Mouse (Mus musculus) forebrain, embryonic 10.5 days (tissue): ENCODE results near the gene Trpt1. TPM values are rescaled to one million over a fixed set of nuclear protein-coding genes. Genes with fewer than 3 reads are reported as not detected.

Experiments used
- DNase-seq: peaks from one replicate; pipeline ENCODE4 v3.0.0-alpha.2; 2017; ENCODE audit warnings: low spot score; ENCODE audit errors: extremely low spot score
- H3K27ac ChIP-seq: fragments of 300-500 bp; sonication (generic); 2 replicates; pipeline ENCODE4 v1.5.1; 2016; ENCODE audit warnings: mild to moderate bottlenecking
- H3K27me3 ChIP-seq: fragments of 300-500 bp; sonication (generic); 2 replicates; pipeline ENCODE4 v1.6.1; 2016; ENCODE audit warnings: mild to moderate bottlenecking; ENCODE audit not compliant: poor library complexity, severe bottlenecking
- H3K36me3 ChIP-seq: fragments of 300-500 bp; sonication (generic); replicated peaks from 2 replicates; pipeline ENCODE4 v1.6.1; 2016; ENCODE audit warnings: mild to moderate bottlenecking, moderate library complexity
- H3K4me1 ChIP-seq: fragments of 300-500 bp; sonication (generic); 2 replicates; pipeline ENCODE4 v1.6.1; 2016
- H3K4me3 ChIP-seq: fragments of 300-500 bp; sonication (generic); 2 replicates; pipeline ENCODE4 v1.5.1; 2016; ENCODE audit warnings: mild to moderate bottlenecking, moderate library complexity
- H3K9me3 ChIP-seq: fragments of 300-500 bp; sonication (generic); 2 replicates; pipeline ENCODE4 v1.6.1; 2016; ENCODE audit warnings: mild to moderate bottlenecking, moderate library complexity
- WGBS: fragments of 180-500 bp; shearing (Covaris S2); methylation state at CpG from one replicate; pipeline ENCODE4 v1.1.7; 2016; 5-methylcytosine and 5-hydroxymethylcytosine counted together
- polyA plus RNA-seq: library from polyadenylated mRNA; unstranded; fragments of >200 nt; fragmentation: Nextera tagmentation; extraction: Ambion mirVana; gene quantifications from 2 replicates; pipeline ENCODE4 v1.2.1, GENCODE M21; 2016

Gene Trpt1
- polyA plus RNA-seq = 10.0 and 10.4 TPM in 2 replicates

GRCm38 (mm10) chr19:6996006-6996405 lies at the start of gene Trpt1, which contains the start of gene Nudt22:
Gene Trpt1 (plus strand): TSS chr19:6996131.
Gene Nudt22 (minus strand): TSS chr19:6996117.
- WGBS = under 1% methylated on average over 24 of the region's 24 CpGs
- Histone ChIP-seq H3K27me3 (no peaks in the 10 kb centered on the region), H3K27ac (peak within 1 kb of the TSS; percentile 87), H3K36me3 (peaks cover 28% of the 10 kb centered on the region), H3K4me1 (peaks cover 60% of the 10 kb centered on the region), H3K9me3 (no peaks in the 10 kb centered on the region; the same call in 1 of the 2 replicates), H3K4me3 (peak within 1 kb of the TSS; percentile 69)
- peak; percentile 90 for DNase-seq

- Histone ChIP-seq H3K4me1 (peaks cover 28% of the 10 kb centered on the region), H3K36me3 (peaks cover 18% of the 10 kb centered on the region), H3K27me3 (no peaks in the 10 kb centered on the region), H3K27ac (no peak overlapping the region), H3K9me3 (no peaks in the 10 kb centered on the region), H3K4me3 (no peak overlapping the region)
- WGBS = 52% methylated on average over 4 of the region's 4 CpGs
- no peak for DNase-seq
These were observed 48.2 kb upstream of the Trpt1 start for GRCm38 (mm10) chr19:6947742-6948141.

DNA sequence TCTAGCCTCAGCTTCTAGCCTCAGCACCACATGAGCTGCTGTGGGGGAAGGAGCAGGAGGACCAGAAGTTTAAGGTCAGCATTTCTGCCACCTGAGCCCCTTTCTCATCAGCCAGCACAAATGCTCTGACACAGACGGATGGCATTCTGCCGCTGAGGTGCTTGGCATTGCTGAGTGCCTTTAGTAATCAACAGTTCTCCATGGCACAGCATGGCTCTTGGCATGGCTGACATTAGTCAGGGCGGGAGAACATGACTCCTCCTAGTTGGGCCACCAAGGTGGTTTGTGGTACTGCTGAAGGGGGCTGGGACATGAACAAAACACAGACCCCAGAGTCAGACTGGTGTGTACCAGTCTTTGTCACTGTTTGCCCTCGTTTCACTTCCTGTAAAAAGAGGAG lies 47.7 kb upstream of the Trpt1 start:
- DNase-seq = no peak
- H3K27me3 ChIP-seq = no peaks in the 10 kb centered on the region
- H3K9me3 ChIP-seq = no peaks in the 10 kb centered on the region
- H3K4me3 ChIP-seq = no peak overlapping the region
- H3K27ac ChIP-seq = no peak overlapping the region
- H3K36me3 ChIP-seq = peaks cover 18% of the 10 kb centered on the region
- 84% methylated on average over 4 of the region's 4 CpGs for WGBS
- peaks cover 28% of the 10 kb centered on the region for H3K4me1 ChIP-seq

- no peak for DNase-seq
- WGBS = 89% methylated on average over 5 of the region's 5 CpGs
- H3K27ac ChIP-seq = no peak overlapping the region
- peaks cover 33% of the 10 kb centered on the region for H3K4me1 ChIP-seq
- H3K4me3 ChIP-seq = peak overlapping the region; percentile 69; the same call in 1 of the 2 replicates
- H3K27me3 ChIP-seq = no peaks in the 10 kb centered on the region
- H3K9me3 ChIP-seq = no peaks in the 10 kb centered on the region
- H3K36me3 ChIP-seq = peaks cover 24% of the 10 kb centered on the region
These were observed 46.4 kb upstream of the Trpt1 start for GRCm38 (mm10) chr19:6949532-6949931.

- no peaks in the 10 kb centered on the region for H3K27me3 ChIP-seq
- WGBS = 66% methylated on average over 5 of the region's 5 CpGs
- H3K4me3 ChIP-seq = peak overlapping the region; percentile 69
- H3K27ac ChIP-seq = peak overlapping the region; percentile 97
- H3K4me1 ChIP-seq = peaks cover 33% of the 10 kb centered on the region
- H3K36me3 ChIP-seq = peaks cover 25% of the 10 kb centered on the region
- H3K9me3 ChIP-seq = no peaks in the 10 kb centered on the region
- DNase-seq = no peak
These were observed 46.0 kb upstream of the Trpt1 start for GRCm38 (mm10) chr19:6949951-6950350.

- H3K36me3 ChIP-seq = peaks cover 26% of the 10 kb centered on the region
- peaks cover 33% of the 10 kb centered on the region for H3K4me1 ChIP-seq
- H3K27me3 ChIP-seq = no peaks in the 10 kb centered on the region
- H3K9me3 ChIP-seq = no peaks in the 10 kb centered on the region
- under 1% methylated on average over 28 of the region's 28 CpGs for whole genome bisulfite sequencing
- peak overlapping the region; percentile 97 for H3K27ac ChIP-seq
- peak overlapping the region; percentile 69 for H3K4me3 ChIP-seq
- DNase-seq = peak; percentile 73
These were observed 45.2 kb upstream of the Trpt1 start for GRCm38 (mm10) chr19:6950613-6951153.

DNA sequence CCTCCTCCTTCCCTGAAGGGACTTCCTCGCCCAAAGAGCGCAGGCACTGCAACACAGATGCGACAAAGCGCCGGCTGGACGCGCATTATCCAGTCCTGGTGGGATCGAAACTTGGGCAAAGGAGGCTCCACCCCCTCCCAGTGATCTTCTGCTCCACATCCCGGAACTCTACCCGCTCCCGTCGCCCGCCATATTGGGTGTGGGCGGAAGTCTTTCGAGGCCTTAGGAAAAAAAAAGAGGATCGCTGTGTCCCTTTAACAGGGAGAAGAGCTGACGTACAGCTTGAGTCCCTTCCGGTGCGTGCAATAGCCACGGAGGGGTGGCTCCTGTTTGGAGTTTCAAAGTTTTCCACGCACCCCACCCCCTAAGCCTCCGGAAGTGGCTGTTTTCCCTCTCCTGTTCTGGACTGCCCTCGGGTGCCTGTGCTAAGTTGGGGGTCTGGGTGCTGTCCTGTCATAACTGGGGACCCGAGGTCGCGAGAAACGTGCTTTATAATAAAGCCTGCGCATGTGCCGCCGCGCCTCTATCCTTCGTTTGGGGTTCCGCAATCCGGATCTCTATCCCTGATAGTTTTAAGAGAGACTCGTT lies 44.5 kb upstream of the Trpt1 start:
- peak; percentile 93 for DNase-seq
- peaks cover 30% of the 10 kb centered on the region for H3K36me3 ChIP-seq
- H3K27me3 ChIP-seq = no peaks in the 10 kb centered on the region
- under 1% methylated on average over 35 of the region's 35 CpGs for WGBS
- peak overlapping the region; percentile 97 for H3K27ac ChIP-seq
- peak overlapping the region; percentile 69 for H3K4me3 ChIP-seq
- no peaks in the 10 kb centered on the region for H3K9me3 ChIP-seq
- peaks cover 33% of the 10 kb centered on the region for H3K4me1 ChIP-seq

- peak overlapping the region; percentile 97 for H3K27ac ChIP-seq
- no peaks in the 10 kb centered on the region for H3K27me3 ChIP-seq
- peaks cover 36% of the 10 kb centered on the region for H3K36me3 ChIP-seq
- 3% methylated on average over 31 of the region's 31 CpGs for WGBS
- peak; percentile 67 for DNase-seq
- H3K4me3 ChIP-seq = peak overlapping the region; percentile 69
- H3K9me3 ChIP-seq = no peaks in the 10 kb centered on the region
- peaks cover 33% of the 10 kb centered on the region for H3K4me1 ChIP-seq
These were observed 43.8 kb upstream of the Trpt1 start for GRCm38 (mm10) chr19:6951994-6952711.

GRCm38 (mm10) chr19:6952712-6953037 lies 43.3 kb upstream of the Trpt1 start:
- peaks cover 33% of the 10 kb centered on the region for H3K4me1 ChIP-seq
- DNase-seq = no peak
- 19% methylated on average over 3 of the region's 3 CpGs for WGBS
- no peaks in the 10 kb centered on the region for H3K27me3 ChIP-seq
- H3K4me3 ChIP-seq = peak overlapping the region; percentile 69
- H3K9me3 ChIP-seq = no peaks in the 10 kb centered on the region
- peak overlapping the region; percentile 97 for H3K27ac ChIP-seq
- H3K36me3 ChIP-seq = peaks cover 42% of the 10 kb centered on the region

- no peaks in the 10 kb centered on the region for H3K9me3 ChIP-seq
- no peak for DNase-seq
- 64% methylated on average over 9 of the region's 9 CpGs for WGBS
- no peaks in the 10 kb centered on the region for H3K27me3 ChIP-seq
- H3K36me3 ChIP-seq = peaks cover 50% of the 10 kb centered on the region
- H3K27ac ChIP-seq = no peak overlapping the region
- peaks cover 33% of the 10 kb centered on the region for H3K4me1 ChIP-seq
- H3K4me3 ChIP-seq = peak overlapping the region; percentile 18; the same call in 1 of the 2 replicates
These were observed 41.9 kb upstream of the Trpt1 start for GRCm38 (mm10) chr19:6954046-6954445.

DNA sequence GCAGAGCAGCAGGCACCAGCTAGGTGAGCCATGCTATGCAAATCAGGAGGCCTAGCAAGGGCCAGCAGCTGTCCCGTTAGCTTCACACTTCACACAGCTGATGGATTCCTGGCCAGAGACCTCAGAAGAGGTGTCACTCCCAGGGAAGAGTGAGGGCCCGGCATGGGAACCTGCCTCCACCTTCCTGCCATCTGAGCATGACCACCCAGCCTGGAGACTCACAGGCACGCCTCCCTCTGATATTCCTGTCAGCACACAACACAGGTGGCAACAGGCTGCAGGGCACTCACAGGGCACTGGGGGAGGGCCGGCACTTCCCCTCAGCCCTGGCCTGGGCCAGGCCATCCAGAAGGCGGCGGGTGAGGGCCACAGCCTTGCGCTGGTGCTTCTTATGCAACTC lies 40.5 kb upstream of the Trpt1 start:
- Histone ChIP-seq H3K4me1 (peaks cover 23% of the 10 kb centered on the region), H3K36me3 (peaks cover 64% of the 10 kb centered on the region), H3K27me3 (no peaks in the 10 kb centered on the region), H3K27ac (no peak overlapping the region), H3K4me3 (no peak overlapping the region), H3K9me3 (no peaks in the 10 kb centered on the region)
- no peak for DNase-seq
- 86% methylated on average over 7 of the region's 7 CpGs for WGBS

GRCm38 (mm10) chr19:6956461-6956860 lies 39.5 kb upstream of the Trpt1 start:
- no peak for DNase-seq
- no peak overlapping the region for H3K27ac ChIP-seq
- 89% methylated on average over 10 of the region's 10 CpGs for WGBS
- peaks cover 20% of the 10 kb centered on the region for H3K4me1 ChIP-seq
- no peak overlapping the region for H3K4me3 ChIP-seq
- no peaks in the 10 kb centered on the region for H3K9me3 ChIP-seq
- peaks cover 67% of the 10 kb centered on the region for H3K36me3 ChIP-seq
- H3K27me3 ChIP-seq = no peaks in the 10 kb centered on the region
